Mouse (Mus musculus) midbrain, embryonic 10.5 days (tissue): Measurements from ENCODE around the gene En1. TPM values are rescaled to one million over a fixed set of nuclear protein-coding genes. Genes with fewer than 3 reads are reported as not detected.

Experiments used
- polyA plus RNA-seq: library from polyadenylated mRNA; unstranded; fragments of >200 nt; fragmentation: Nextera tagmentation; extraction: Ambion mirVana; gene quantifications from 2 replicates; pipeline ENCODE4 v1.2.1, GENCODE M21; 2016

Gene En1
- polyA plus RNA-seq, 1 experiment from 2014 or later, result 5.2 TPM

Other genes starting within 250 kb of the En1 start
- not detected in 2 replicates for gene Marco, start 97.4 kb upstream of the En1 start, polyA plus RNA-seq